Mouse (Mus musculus): ENCODE results near the gene Npnt. TPM values are rescaled to one million over a fixed set of nuclear protein-coding genes. Genes with fewer than 3 reads are reported as not detected.

Gene Npnt
- polyA plus RNA-seq, 1 experiment: not detected

- Histone ChIP-seq H3K4me1 (peaks cover 17% of the 10 kb centered on the region), H3K36me3 (replicated peaks; ENCODE audit: low read length) (no peaks in the 10 kb centered on the region), H3K9me3 (no peaks in the 10 kb centered on the region), H3K27me3 (replicated peaks) (peaks cover 62% of the 10 kb centered on the region), H3K4me3 (replicated peaks) (no peak overlapping the region)
- TF ChIP-seq GATA1 (IDR thresholded peaks at IDR 0.05; ENCODE audit: borderline replicate concordance, low read length): no peak
- no peak for TF ChIP-seq FLI1 (IDR thresholded peaks at IDR 0.05; ENCODE audit: low read length)
Observed at GRCm38 (mm10) chr3:132864329-132864919, 85.7 kb downstream of the Npnt start.

GRCm38 (mm10) chr3:132863843-132864242, 86.2 kb downstream of the Npnt start:
- Histone ChIP-seq H3K4me3 (replicated peaks) (no peak overlapping the region), H3K36me3 (replicated peaks; ENCODE audit: low read length) (no peaks in the 10 kb centered on the region), H3K9me3 (no peaks in the 10 kb centered on the region), H3K27me3 (replicated peaks) (peaks cover 59% of the 10 kb centered on the region), H3K4me1 (peaks cover 20% of the 10 kb centered on the region)
- TF ChIP-seq FLI1 (IDR thresholded peaks at IDR 0.05; ENCODE audit: low read length): no peak
- no peak for TF ChIP-seq GATA1 (IDR thresholded peaks at IDR 0.05; ENCODE audit: borderline replicate concordance, low read length)

DNA sequence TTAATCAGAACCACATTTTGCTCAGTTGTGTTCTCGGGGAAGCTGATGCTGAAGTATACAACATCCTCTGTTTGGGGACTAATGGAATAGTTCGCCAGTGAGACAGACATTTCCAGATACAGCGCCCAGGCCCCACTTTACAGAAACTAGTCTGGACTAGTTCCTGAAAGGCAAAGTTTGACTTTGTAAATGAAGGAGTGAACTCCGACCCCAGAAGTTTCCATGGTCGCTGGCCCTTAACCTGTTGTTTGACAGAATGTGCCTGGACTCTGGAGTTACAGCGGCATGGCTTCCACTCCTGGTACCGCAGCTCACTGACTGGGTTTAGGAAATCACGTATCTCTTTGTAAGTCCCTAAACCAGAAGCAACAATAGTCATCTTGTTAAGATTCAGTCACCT, 89.3 kb downstream of the Npnt start:
- Histone ChIP-seq H3K4me1 (peaks cover 32% of the 10 kb centered on the region), H3K36me3 (replicated peaks; ENCODE audit: low read length) (no peaks in the 10 kb centered on the region), H3K4me3 (replicated peaks) (no peak overlapping the region), H3K27me3 (replicated peaks) (peaks cover 38% of the 10 kb centered on the region), H3K9me3 (no peaks in the 10 kb centered on the region)
- no peak for TF ChIP-seq GATA1 (IDR thresholded peaks at IDR 0.05; ENCODE audit: borderline replicate concordance, low read length)
- no peak for TF ChIP-seq FLI1 (IDR thresholded peaks at IDR 0.05; ENCODE audit: low read length)

DNA sequence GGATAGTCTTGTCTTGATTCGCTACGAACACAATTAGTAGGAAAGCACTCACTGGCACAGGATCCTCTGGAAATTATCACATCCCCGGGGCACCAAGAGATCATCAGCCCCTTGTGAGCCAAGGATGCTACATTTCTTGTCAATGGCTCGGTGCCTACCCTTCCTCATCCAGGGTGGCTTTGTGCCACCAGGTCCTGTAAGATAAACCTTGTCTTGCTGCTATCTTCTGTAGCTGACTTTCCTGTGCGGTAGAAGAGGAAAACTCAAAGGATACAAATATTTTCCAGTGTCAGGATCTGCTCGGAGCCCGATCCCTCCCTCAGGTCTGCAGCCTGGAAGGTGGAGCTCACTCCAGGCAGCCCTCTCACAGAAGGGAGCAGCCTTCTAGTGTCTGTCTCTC, 90.5 kb downstream of the Npnt start:
- H3K9me3 ChIP-seq: no peaks in the 10 kb centered on the region
- H3K36me3 ChIP-seq (replicated peaks; ENCODE audit: low read length): no peaks in the 10 kb centered on the region
- no peak overlapping the region for H3K4me3 ChIP-seq (replicated peaks)
- no peak for TF ChIP-seq FLI1 (IDR thresholded peaks at IDR 0.05; ENCODE audit: low read length)
- no peak for TF ChIP-seq GATA1 (IDR thresholded peaks at IDR 0.05; ENCODE audit: borderline replicate concordance, low read length)
- peaks cover 32% of the 10 kb centered on the region for H3K27me3 ChIP-seq (replicated peaks)
- H3K4me1 ChIP-seq: peaks cover 32% of the 10 kb centered on the region

- peak overlapping the region; percentile 46 for H3K4me3 ChIP-seq (replicated peaks)
- TF ChIP-seq GATA1 (IDR thresholded peaks at IDR 0.05; ENCODE audit: borderline replicate concordance, low read length): no peak
- TF ChIP-seq FLI1 (IDR thresholded peaks at IDR 0.05; ENCODE audit: low read length): no peak
Observed at GRCm38 (mm10) chr3:132858849-132859248, 91.2 kb downstream of the Npnt start.

GRCm38 (mm10) chr3:132856651-132857050, 93.4 kb downstream of the Npnt start:
- peaks cover 21% of the 10 kb centered on the region for H3K27me3 ChIP-seq (replicated peaks)
- H3K4me1 ChIP-seq: peaks cover 32% of the 10 kb centered on the region
- H3K9me3 ChIP-seq: no peaks in the 10 kb centered on the region
- TF ChIP-seq GATA1 (IDR thresholded peaks at IDR 0.05; ENCODE audit: borderline replicate concordance, low read length): no peak
- no peak for TF ChIP-seq FLI1 (IDR thresholded peaks at IDR 0.05; ENCODE audit: low read length)
- H3K36me3 ChIP-seq (replicated peaks; ENCODE audit: low read length): no peaks in the 10 kb centered on the region
- H3K4me3 ChIP-seq (replicated peaks): no peak overlapping the region

More at GRCm38 (mm10) chr3:132858849-132859248, 91.2 kb downstream of the Npnt start:
- Histone ChIP-seq H3K4me1 (peaks cover 32% of the 10 kb centered on the region), H3K36me3 (replicated peaks; ENCODE audit: low read length) (no peaks in the 10 kb centered on the region), H3K9me3 (no peaks in the 10 kb centered on the region), H3K27me3 (replicated peaks) (peaks cover 28% of the 10 kb centered on the region)

- H3K4me1 ChIP-seq: peaks cover 32% of the 10 kb centered on the region
- H3K9me3 ChIP-seq: no peaks in the 10 kb centered on the region
- no peak for TF ChIP-seq GATA1 (IDR thresholded peaks at IDR 0.05; ENCODE audit: borderline replicate concordance, low read length)
- no peak for TF ChIP-seq FLI1 (IDR thresholded peaks at IDR 0.05; ENCODE audit: low read length)
- peaks cover 19% of the 10 kb centered on the region for H3K27me3 ChIP-seq (replicated peaks)
- H3K36me3 ChIP-seq (replicated peaks; ENCODE audit: low read length): no peaks in the 10 kb centered on the region
- no peak overlapping the region for H3K4me3 ChIP-seq (replicated peaks)
Observed at GRCm38 (mm10) chr3:132855458-132856212, 94.5 kb downstream of the Npnt start.

GRCm38 (mm10) chr3:132854271-132854670, 95.8 kb downstream of the Npnt start:
- Histone ChIP-seq H3K36me3 (replicated peaks; ENCODE audit: low read length) (no peaks in the 10 kb centered on the region), H3K4me1 (peaks cover 18% of the 10 kb centered on the region), H3K4me3 (replicated peaks) (no peak overlapping the region), H3K27me3 (replicated peaks) (peaks cover 18% of the 10 kb centered on the region), H3K9me3 (no peaks in the 10 kb centered on the region)
- no peak for TF ChIP-seq FLI1 (IDR thresholded peaks at IDR 0.05; ENCODE audit: low read length)

DNA sequence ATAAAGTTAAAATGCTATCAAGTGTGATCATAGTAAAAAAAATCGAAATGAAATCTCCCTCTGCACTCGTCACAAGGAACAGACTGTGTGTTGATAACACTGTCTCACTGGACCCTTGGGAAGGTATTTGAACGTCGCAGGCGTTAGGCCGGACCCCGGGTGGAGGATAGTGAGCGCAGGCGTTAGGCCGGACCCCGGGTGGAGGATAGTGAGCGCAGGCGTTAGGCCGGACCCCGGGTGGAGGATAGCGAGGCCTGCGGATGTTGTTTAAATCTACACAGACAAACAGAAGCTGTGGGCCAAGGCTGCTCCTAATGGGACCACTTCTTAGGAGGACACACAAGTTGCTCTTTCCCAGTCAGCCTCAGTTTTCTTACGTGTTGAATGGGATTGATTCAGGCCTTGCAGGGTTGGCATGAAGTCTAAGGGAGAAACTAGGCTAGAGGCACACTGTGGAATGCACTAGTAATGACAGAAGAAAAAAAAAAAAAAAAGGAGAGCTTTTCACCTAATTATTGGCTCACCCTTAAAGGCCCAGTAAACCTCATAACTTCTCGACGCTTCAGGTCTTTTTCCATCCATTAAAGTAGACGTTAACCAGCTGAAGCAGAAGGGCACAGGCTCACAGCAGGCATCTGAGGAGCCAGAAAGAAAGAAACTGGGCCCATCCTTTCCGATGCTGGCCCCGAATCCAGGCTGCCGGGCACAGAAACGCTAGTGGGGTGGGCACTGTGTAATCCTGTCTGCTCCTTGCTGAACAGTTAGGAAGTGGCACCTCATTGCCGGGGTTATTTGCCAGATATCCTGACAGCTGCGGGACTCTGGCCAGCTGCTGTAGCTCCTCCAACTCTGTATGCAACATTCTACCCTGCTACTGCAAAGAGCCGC, 98.0 kb downstream of the Npnt start:
- peaks cover 16% of the 10 kb centered on the region for H3K27me3 ChIP-seq (replicated peaks)
- H3K4me3 ChIP-seq (replicated peaks): no peak overlapping the region
- TF ChIP-seq FLI1 (IDR thresholded peaks at IDR 0.05; ENCODE audit: low read length) (no peak), GATA1 (IDR thresholded peaks at IDR 0.05; ENCODE audit: borderline replicate concordance, low read length) (no peak)
- H3K9me3 ChIP-seq: no peaks in the 10 kb centered on the region
- H3K4me1 ChIP-seq: peaks cover 5% of the 10 kb centered on the region
- H3K36me3 ChIP-seq (replicated peaks; ENCODE audit: low read length): no peaks in the 10 kb centered on the region
